Mouse (Mus musculus): ENCODE results near the gene Ifna11. TPM values are rescaled to one million over a fixed set of nuclear protein-coding genes. Genes with fewer than 3 reads are reported as not detected.

The Ifna11 gene
- total RNA-seq, 2 experiments from 2014 or later, result not detected

GRCm38 (mm10) chr4:88838828-88839227 lies 19.1 kb downstream of the Ifna11 start:
- DNase-seq (ENCODE audit: low spot score in 2 of 2), result no peak

GRCm38 (mm10) chr4:88840058-88840457 lies 20.3 kb downstream of the Ifna11 start:
- no peak for DNase-seq (ENCODE audit: low spot score in 2 of 2)

- DNase-seq (ENCODE audit: low spot score in 2 of 2), result no peak
Measured at GRCm38 (mm10) chr4:88841438-88841911, 21.7 kb downstream of the Ifna11 start, which contains the start of gene Ifna4. Gene Ifna4 (plus strand): TSS chr4:88841861.

- DNase-seq (ENCODE audit: low spot score in 2 of 2), result no peak
Measured at GRCm38 (mm10) chr4:88845334-88845733, 25.6 kb downstream of the Ifna11 start.

- DNase-seq (ENCODE audit: low spot score in 2 of 2), result no peak
Measured at GRCm38 (mm10) chr4:88849698-88850097, 29.9 kb downstream of the Ifna11 start, which contains the start of gene Ifna1. Gene Ifna1 (plus strand): TSS chr4:88850087.

GRCm38 (mm10) chr4:88851026-88851763 lies 31.4 kb downstream of the Ifna11 start:
- DNase-seq (ENCODE audit: low spot score in 2 of 2), result no peak

GRCm38 (mm10) chr4:88859214-88859613 lies 39.5 kb downstream of the Ifna11 start:
- DNase-seq (ENCODE audit: low spot score in 2 of 2), result no peak

- DNase-seq (ENCODE audit: low spot score in 2 of 2), result no peak
Measured at GRCm38 (mm10) chr4:88863309-88863708, 43.5 kb downstream of the Ifna11 start.

GRCm38 (mm10) chr4:88864599-88864998 lies 44.8 kb downstream of the Ifna11 start:
- DNase-seq (ENCODE audit: low spot score in 2 of 2), result no peak

GRCm38 (mm10) chr4:88865011-88865569 lies 45.3 kb downstream of the Ifna11 start:
- no peak for DNase-seq (ENCODE audit: low spot score in 2 of 2)

GRCm38 (mm10) chr4:88867366-88867925 lies 47.7 kb downstream of the Ifna11 start:
- DNase-seq (ENCODE audit: low spot score in 2 of 2), result peak; percentile 79 to 80

GRCm38 (mm10) chr4:88867926-88868911 lies 48.5 kb downstream of the Ifna11 start:
- peak in 1 of 2 experiments; percentile 18 for DNase-seq (ENCODE audit: low spot score in 2 of 2)

Other genes starting within 250 kb of the Ifna11 start
- not detected for gene Ifna14, start 248.2 kb upstream of the Ifna11 start, total RNA-seq (2021)
- not detected for gene Ifna9, start 227.6 kb upstream of the Ifna11 start, total RNA-seq (2021)
- not detected for gene Ifna12, start 216.6 kb upstream of the Ifna11 start, total RNA-seq (2021)
- not detected for gene C87499, start 185.5 kb upstream of the Ifna11 start, total RNA-seq (2021)
- gene Ifna13, start 175.5 kb upstream of the Ifna11 start, total RNA-seq (2021), result not detected
- not detected for gene Ifna16, start 143.0 kb upstream of the Ifna11 start, total RNA-seq (2021)
- gene Ifna2, start 136.0 kb upstream of the Ifna11 start, total RNA-seq (2021), result not detected
- not detected for gene Ifnab, start 128.6 kb upstream of the Ifna11 start, total RNA-seq (2021)
- under 1 TPM; 0.49 to 0.89 TPM for gene Gm26566, start 98.2 kb upstream of the Ifna11 start, total RNA-seq (2021)
- gene Klhl9, start 97.5 kb upstream of the Ifna11 start, total RNA-seq (2021), result 100 to 1,000 TPM; 100 to 103 TPM
- not detected for gene Gm13271, start 65.1 kb upstream of the Ifna11 start, total RNA-seq (2021)
- gene Gm13283, start 59.8 kb upstream of the Ifna11 start, total RNA-seq (2021), result not detected
- gene Gm13290, start 46.1 kb upstream of the Ifna11 start, total RNA-seq (2021), result not detected
- gene Gm13289, start 43.0 kb upstream of the Ifna11 start, total RNA-seq (2021), result not detected
- not detected for gene Gm13272, start 40.1 kb upstream of the Ifna11 start, total RNA-seq (2021)
- not detected for gene Ifnz, start 37.8 kb upstream of the Ifna11 start, total RNA-seq (2021)
- gene Gm13276, start 34.2 kb upstream of the Ifna11 start, total RNA-seq (2021), result not detected
- gene Gm13277, start 31.3 kb upstream of the Ifna11 start, total RNA-seq (2021), result not detected
- not detected for gene Gm13278, start 28.4 kb upstream of the Ifna11 start, total RNA-seq (2021)
- gene Gm13275, start 25.5 kb upstream of the Ifna11 start, total RNA-seq (2021), result not detected
- gene Gm13279, start 22.6 kb upstream of the Ifna11 start, total RNA-seq (2021), result not detected
- gene Gm13285, start 20.3 kb upstream of the Ifna11 start, total RNA-seq (2021), result not detected
- gene Gm13287, start 16.7 kb upstream of the Ifna11 start, total RNA-seq (2021), result not detected
- not detected for gene Gm13288, start 14.4 kb upstream of the Ifna11 start, total RNA-seq (2021)
- gene Ifna7, start 3.7 kb upstream of the Ifna11 start, total RNA-seq (2021), result not detected
- gene Ifna6, start 7.5 kb downstream of the Ifna11 start, total RNA-seq (2021), result not detected
- gene Ifna5, start 15.6 kb downstream of the Ifna11 start, total RNA-seq (2021), result not detected
- not detected for gene Ifna4, start 21.9 kb downstream of the Ifna11 start, total RNA-seq (2021)
- gene Ifna1, start 30.1 kb downstream of the Ifna11 start, total RNA-seq (2021), result not detected
- not detected for gene Ifne, start 60.2 kb downstream of the Ifna11 start, total RNA-seq (2021)